Mouse (Mus musculus) gastrocnemius, adult 2 months (tissue): Measurements from ENCODE around the gene Mrpl54. TPM values are rescaled to one million over a fixed set of nuclear protein-coding genes. Genes with fewer than 3 reads are reported as not detected.

ENCODE experiments used
- DNase-seq: peaks from one replicate; pipeline ENCODE4 v3.0.0; 2022
- H3K27ac ChIP-seq: fragments of 200-600 bp; 2 replicates; pipeline ENCODE4 v1.8.1; 2022; ENCODE audit warnings: mild to moderate bottlenecking
- H3K4me3 ChIP-seq: fragments of 200-600 bp; 2 replicates; pipeline ENCODE4 v1.8.1; 2022; ENCODE audit warnings: mild to moderate bottlenecking, moderate library complexity
- CTCF ChIP-seq: fragments of 200-600 bp; IDR thresholded peaks from 2 replicates; pipeline ENCODE4 v1.8.1; 2022; ENCODE audit warnings: antibody characterized with exemption, mild to moderate bottlenecking, moderate library complexity
- intact Hi-C: fragments of 180-260 bp; cut with DNase I; formaldehyde crosslinking; loops from one replicate; pipeline ENCODE4 v1.15.1; 2025
- total RNA-seq, 2 experiments: library from RNA; stranded (reverse); gene quantifications; 2 replicates each; pipeline ENCODE4 v1.2.3; 2021

Gene Mrpl54
- total RNA-seq, 2 experiments from 2014 or later = 103 to 112 TPM

DNA sequence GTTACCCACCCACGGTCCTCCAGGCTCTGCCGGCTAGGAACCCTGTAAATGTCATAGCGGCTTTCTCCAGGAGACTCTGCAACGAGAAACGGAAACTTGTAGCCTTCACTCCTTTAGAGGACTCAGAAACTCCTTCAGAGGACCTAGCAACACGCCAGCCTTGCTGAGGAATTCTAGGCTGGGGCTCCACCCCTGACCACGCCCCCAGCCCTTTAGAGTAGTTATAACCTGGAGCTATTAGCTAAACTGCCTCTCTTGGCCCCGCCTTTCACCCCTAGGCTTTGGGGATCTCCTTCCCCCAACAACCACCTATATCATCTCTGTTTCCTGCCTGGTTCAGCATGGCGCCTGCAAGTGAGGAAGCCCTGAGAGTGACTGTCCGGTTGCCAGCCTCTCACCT is 12.8 kb upstream of the Mrpl54 start:
- no peak for TF ChIP-seq CTCF
- intact Hi-C loops = no loop called here
- H3K27ac ChIP-seq = no peak overlapping the region
- no peak for DNase-seq
- no peak overlapping the region for H3K4me3 ChIP-seq

DNA sequence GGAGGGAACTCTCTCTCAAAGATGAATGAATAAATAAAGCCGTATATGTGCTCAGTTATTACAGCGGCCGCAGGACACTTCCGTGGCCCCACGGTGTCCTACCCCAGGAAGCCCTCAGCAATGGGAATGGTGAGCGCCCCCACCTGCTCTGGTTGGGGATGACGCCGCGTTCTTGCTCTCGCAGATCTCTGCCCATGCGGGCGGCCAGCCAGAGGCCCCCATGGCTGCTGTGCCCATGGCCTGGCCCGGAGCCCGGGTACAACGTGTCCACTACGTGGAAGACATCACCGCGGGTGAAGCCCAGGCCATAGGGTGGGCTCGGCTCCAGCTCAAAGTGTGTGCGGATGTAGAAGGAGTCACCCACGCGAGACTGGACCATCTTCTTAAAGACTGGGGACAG is 10.9 kb upstream of the Mrpl54 start:
- intact Hi-C loops = no loop called here
- no peak for DNase-seq
- Histone ChIP-seq H3K4me3 (no peak overlapping the region), H3K27ac (no peak overlapping the region)
- TF ChIP-seq CTCF = no peak

DNA sequence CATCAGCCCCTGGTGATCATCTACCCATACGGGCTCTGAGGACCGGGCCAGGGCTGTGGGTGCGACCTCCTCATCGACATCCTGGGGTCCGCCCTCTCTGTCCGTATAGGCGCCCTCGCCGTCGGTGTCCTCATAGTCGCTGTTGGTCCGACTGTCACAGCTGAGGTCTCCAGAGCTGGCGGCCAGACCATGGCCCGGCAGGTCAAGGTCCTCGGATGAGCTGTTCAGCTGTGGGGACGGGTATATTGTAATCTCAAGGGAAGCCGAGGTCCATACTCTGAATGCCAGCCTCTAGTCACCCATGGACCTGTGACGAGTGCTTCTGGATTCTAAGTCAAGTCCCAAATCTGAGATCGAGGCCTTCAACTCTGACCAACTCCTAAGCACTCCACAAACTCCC is 7.1 kb upstream of the Mrpl54 start:
- DNase-seq = no peak

DNA sequence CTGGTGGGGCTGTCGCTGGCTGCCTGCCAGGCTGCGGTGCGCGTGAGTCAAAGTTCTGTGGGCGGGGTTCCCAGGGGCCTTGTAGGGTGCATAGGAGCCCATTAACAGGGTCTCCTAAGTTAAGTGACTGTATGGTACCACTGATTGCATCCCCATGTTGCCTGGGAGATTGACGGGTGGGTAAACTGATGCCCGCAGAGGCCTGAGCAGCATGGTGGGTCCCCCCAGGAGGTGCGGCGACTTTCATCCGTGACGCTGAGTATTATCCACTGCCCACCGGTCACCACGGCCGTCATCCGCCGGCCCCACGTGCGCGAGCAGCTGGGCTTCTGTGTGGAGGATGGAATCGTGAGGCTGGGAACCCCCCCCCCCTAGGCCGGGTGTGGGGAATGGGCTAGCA is 5.6 kb upstream of the Mrpl54 start:
- TF ChIP-seq CTCF = no peak
- Histone ChIP-seq H3K27ac (no peak overlapping the region), H3K4me3 (no peak overlapping the region)
- no peak for DNase-seq
- intact Hi-C loops = no loop called here

More for the DNA sequence above, 7.1 kb upstream of the Mrpl54 start:
- H3K27ac ChIP-seq = no peak overlapping the region
- H3K4me3 ChIP-seq = no peak overlapping the region
- no peak for TF ChIP-seq CTCF
- intact Hi-C loops = no loop called here

DNA sequence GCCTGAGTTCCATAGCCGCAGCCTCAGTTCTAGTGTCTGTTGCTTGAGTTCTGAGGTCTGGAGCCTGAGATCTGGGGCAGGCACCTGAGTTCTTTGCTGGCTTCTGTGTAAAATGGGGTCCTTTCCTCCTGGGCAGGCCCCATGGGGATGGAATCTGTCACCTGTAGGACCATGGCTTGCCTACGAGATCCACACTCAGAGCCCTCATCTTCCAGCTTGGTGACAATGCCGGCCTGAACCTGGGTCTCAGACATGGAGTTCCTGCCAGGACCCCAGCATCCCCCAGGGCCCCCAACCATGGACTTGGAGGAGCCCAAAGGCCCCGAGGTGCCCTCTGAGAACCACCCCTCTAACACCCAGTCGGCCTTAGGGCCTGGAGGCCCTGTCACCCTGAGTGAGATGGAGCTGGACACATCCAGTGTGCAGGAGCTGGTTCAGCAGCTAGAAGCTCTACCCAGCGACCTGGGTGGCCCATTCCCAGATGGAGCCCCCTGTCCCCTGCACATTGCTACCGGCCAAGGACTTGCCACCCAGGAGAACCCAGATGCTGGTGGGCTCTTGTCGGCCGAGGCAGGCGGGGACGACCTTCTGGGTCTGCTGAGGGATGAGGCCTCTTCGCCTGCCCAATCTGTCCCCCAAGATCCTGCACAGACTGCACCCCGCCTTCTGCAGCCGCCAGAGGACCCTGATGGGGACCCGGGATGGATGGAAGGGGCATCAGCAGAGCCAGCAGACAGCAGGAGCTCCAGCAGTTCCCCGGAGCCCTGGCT is 2.1 kb upstream of the Mrpl54 start:
- no peak for DNase-seq
- Histone ChIP-seq H3K27ac (peak overlapping the region; percentile 100), H3K4me3 (peak overlapping the region; percentile 91)
- intact Hi-C loops = loop anchor here (10.0 kb wide), 1 partner anchor 834 kb away; the partner anchor contains the start of gene Tcf3
- no peak for TF ChIP-seq CTCF

DNA sequence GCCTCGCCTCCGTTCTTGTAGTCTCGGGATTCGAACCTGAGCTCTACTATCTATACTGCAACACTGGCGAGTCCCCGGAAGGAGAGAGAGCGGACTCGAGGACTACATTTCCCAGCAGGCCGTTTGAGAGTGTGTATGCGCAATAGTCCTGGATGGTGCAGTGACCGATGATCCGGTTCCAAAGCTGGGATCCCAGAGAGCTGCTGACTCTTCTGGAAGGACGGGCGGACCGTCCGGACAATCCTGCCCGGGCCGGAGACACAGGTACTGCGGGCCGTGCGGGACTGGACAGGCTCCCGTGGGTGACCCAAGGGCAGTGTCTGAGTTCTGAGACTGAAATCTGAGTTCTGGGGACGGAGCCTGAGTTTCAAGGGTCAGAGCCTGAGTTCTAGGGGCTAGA is 1.3 kb upstream of the Mrpl54 start:
- no peak for TF ChIP-seq CTCF
- peak; percentile 92 for DNase-seq
- H3K4me3 ChIP-seq = peak overlapping the region; percentile 91
- intact Hi-C loops = loop anchor here (10.0 kb wide), 1 partner anchor 833 kb away; the partner anchor contains the start of gene Tcf3
- peak overlapping the region; percentile 100 for H3K27ac ChIP-seq

DNA sequence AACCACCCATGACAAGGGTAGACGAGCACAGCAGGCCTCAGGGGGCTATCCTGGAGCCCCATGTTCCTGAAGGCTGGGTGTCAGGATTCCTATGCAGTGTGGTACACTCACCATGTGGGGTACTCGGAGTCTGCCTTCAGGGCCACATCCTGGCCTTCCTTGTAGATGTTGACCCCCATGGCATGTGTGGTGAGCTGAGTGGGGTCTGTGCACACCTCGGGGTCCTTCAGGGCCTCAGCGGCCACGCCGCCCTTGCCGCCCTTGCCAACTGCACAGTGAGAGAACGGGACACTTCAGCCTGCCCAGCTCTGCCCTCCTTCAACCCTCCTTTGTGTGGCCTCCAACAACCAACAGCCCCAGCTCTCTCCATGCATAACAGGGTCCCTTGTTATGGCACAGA is 1.2 kb downstream of the Mrpl54 start:
- peak overlapping the region; percentile 82 for H3K4me3 ChIP-seq
- intact Hi-C loops = loop anchor here (10.0 kb wide), 1 partner anchor 831 kb away; the partner anchor contains the start of gene Tcf3
- H3K27ac ChIP-seq = peak overlapping the region; percentile 29; the same call in 1 of the 2 replicates
- TF ChIP-seq CTCF = no peak
- DNase-seq = no peak

DNA sequence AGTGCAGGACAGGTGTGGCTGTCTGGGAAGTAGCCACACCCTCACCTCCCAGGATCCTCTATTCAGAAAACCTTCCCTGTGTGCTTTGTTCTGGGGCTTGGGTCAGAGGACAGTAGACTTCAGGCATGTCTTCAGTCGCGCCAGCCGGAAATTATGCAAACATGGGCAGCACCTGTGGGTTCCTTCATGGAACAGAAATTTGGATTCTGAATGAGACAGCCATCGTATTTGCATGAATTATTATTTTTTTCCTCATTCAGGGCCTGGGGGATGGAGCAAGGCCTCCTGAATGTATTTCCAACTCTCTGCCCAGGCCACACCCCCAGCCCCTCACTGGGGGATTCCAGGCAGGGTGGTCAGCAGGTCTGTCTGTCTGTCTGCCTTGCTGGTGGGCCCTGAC is 5.7 kb downstream of the Mrpl54 start:
- Histone ChIP-seq H3K4me3 (no peak overlapping the region), H3K27ac (no peak overlapping the region)
- no peak for DNase-seq
- TF ChIP-seq CTCF = no peak
- intact Hi-C loops = loop anchor here (10.0 kb wide), 1 partner anchor 826 kb away; the partner anchor contains the start of gene Tcf3

DNA sequence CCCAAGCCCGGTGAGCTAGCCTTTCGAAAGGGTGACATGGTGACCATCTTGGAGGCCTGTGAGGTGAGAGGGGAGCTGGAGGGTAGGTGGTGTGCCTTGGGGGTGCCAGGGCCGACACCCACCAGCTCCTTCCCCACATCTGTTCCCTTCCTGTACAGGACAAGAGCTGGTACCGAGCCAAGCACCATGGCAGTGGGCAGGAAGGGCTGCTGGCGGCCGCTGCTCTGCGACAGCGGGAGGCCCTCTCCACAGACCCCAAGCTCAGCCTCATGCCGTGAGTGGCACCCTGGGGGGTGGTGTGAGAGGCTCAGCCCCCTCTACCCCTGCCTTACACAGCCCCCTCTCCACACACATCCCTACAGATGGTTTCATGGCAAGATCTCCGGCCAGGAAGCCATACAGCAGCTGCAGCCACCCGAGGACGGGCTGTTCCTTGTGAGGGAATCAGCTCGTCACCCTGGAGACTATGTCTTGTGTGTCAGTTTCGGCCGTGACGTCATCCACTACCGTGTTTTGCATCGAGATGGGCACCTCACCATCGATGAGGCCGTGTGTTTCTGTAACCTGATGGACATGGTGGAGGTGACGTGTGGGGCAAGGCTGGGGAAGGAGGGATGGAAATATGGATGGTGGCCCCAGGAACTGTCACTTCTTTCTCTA is 7.4 kb downstream of the Mrpl54 start:
- intact Hi-C loops = no loop called here
- DNase-seq = no peak
- Histone ChIP-seq H3K27ac (no peak overlapping the region), H3K4me3 (no peak overlapping the region)
- no peak for TF ChIP-seq CTCF

DNA sequence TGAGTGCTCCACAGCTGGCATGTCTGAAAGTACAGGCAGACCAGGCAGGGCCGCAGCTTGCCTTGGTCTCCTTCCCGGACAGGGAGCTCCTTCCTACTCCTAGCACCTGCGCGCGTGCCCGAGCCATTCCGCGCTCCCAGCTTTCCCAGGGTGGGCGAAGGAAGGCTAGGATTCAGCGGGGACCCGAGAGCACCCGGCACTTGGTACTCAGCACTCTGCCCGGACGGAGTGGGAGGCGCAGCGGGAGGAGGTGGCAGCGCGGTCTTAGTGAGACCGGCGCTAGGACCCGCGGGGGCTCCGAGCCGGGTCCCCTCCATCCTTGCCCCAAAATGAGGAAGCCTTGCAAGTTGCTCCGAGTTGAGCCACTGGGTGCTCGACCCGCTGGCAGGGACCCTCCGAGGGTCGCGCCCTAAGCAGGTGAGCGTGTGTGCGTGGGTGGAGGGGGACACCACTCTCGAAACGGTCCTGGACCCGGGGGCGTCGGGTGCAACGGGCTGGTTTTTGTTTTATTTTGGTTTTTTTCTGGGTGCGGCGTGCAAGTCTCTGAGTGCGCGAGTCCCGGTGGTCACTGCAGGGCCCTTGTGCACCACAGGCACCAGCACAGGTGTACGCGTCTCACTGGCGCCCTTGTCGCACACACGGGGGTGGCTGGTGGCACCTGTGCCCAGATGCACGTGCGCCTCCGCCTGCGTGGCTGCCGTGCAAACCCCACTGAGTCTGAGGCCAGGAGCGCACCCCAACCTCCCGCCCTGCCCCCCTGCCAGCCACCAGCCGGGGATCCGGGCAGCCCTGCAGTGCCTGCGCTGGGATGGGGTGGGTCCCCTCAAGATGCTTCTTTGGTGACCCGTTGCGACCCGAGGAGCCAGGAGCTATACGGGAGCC is 9.3 kb downstream of the Mrpl54 start:
- Histone ChIP-seq H3K27ac (no peak overlapping the region), H3K4me3 (peak overlapping the region; percentile 60)
- intact Hi-C loops = no loop called here
- no peak for DNase-seq
- no peak for TF ChIP-seq CTCF

DNA sequence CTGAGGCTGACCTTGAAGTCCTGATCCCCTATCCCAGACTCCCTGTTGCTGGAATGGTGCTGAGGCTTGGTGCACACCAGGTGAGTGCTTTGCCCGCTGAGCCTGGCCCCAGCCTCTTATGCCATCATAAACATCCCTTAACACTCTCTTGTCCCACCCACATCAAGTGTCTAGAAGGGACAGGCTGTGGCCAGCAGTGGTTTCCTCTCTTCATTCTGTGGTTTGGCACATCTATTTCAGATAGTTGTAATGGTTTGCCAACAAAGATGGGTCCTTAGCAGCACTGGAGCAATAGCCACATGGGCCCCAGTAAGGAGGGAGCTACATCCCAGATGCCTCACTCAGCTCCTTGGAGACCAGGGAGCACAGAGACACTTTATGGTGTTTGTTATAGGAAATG is 11.8 kb downstream of the Mrpl54 start:
- Histone ChIP-seq H3K4me3 (no peak overlapping the region), H3K27ac (no peak overlapping the region)
- intact Hi-C loops = no loop called here
- TF ChIP-seq CTCF = no peak
- no peak for DNase-seq
